Mouse (Mus musculus): ENCODE measurements around the gene Hdac1. TPM values are rescaled to one million over a fixed set of nuclear protein-coding genes. Genes with fewer than 3 reads are reported as not detected.

Gene Hdac1
- total and polyA plus RNA-seq, 2 experiments from 2014 or later: 25.8 to 73.6 TPM

- DNase-seq (ENCODE audit: low spot score): peak; percentile 74
- peaks cover 18% of the 10 kb centered on the region for H3K36me3 ChIP-seq (replicated peaks; ENCODE audit: control insufficient read depth, insufficient read depth, low read length)
Measured at GRCm38 (mm10) chr4:129513086-129513767, 29.3 kb downstream of the Hdac1 start, which contains the start of gene Marcksl1. Gene Marcksl1, plus strand, starts transcription at chr4:129513581.

GRCm38 (mm10) chr4:129511413-129512096 lies 31.0 kb downstream of the Hdac1 start:
- TF ChIP-seq EP300 (IDR thresholded peaks at IDR 0.05; ENCODE audit: low read depth): no peak
- no peak for TF ChIP-seq CTCF (IDR thresholded peaks at IDR 0.05; ENCODE audit: low read depth)
- Histone ChIP-seq H3K36me3 (replicated peaks; ENCODE audit: control insufficient read depth, insufficient read depth, low read length) (peaks cover 1% of the 10 kb centered on the region), H3K4me3 (ENCODE audit: low read depth, low read length) (no peak overlapping the region), H3K9me3 (replicated peaks; ENCODE audit: control insufficient read depth, low read length) (no peaks in the 10 kb centered on the region), H3K4me1 (ENCODE audit: control insufficient read depth, insufficient read depth) (peaks cover 16% of the 10 kb centered on the region), H3K27me3 (ENCODE audit: control insufficient read depth, insufficient read depth, low read length) (no peaks in the 10 kb centered on the region), H3K9ac (replicated peaks; ENCODE audit: low read depth, low read length) (no peak overlapping the region), H3K4me2 (ENCODE audit: low read depth, low read length) (no peak overlapping the region), H3K27ac (ENCODE audit: low read depth) (no peak overlapping the region; the same call in 1 of the 2 replicates)
- DNase-seq (ENCODE audit: low spot score) (no peak), ATAC-seq (ENCODE audit: insufficient read depth, low read depth) (no peak)
- WGBS: 58% methylated on average over 6 of the region's 6 CpGs

More at GRCm38 (mm10) chr4:129513086-129513767, 29.3 kb downstream of the Hdac1 start, which contains the start of gene Marcksl1:
- Histone ChIP-seq H3K4me3 (ENCODE audit: low read depth, low read length) (peak within 1 kb of the TSS; percentile 94), H3K4me2 (ENCODE audit: low read depth, low read length) (peak within 1 kb of the TSS; percentile 85), H3K27me3 (ENCODE audit: control insufficient read depth, insufficient read depth, low read length) (no peaks in the 10 kb centered on the region), H3K9ac (replicated peaks; ENCODE audit: low read depth, low read length) (peak within 1 kb of the TSS; percentile 97), H3K27ac (ENCODE audit: low read depth) (peak within 1 kb of the TSS; percentile 90), H3K4me1 (ENCODE audit: control insufficient read depth, insufficient read depth) (peaks cover 8% of the 10 kb centered on the region), H3K9me3 (replicated peaks; ENCODE audit: control insufficient read depth, low read length) (no peaks in the 10 kb centered on the region)
- ATAC-seq (ENCODE audit: insufficient read depth, low read depth): peak; percentile 83
- 7% methylated on average over 44 of the region's 47 CpGs for WGBS
- TF ChIP-seq CTCF (IDR thresholded peaks at IDR 0.05; ENCODE audit: low read depth) (no peak), EP300 (IDR thresholded peaks at IDR 0.05; ENCODE audit: low read depth) (0 out of 2 replicates have a peak, but pooled peaks have one; percentile 37)

GRCm38 (mm10) chr4:129510723-129511412 lies 31.6 kb downstream of the Hdac1 start:
- 74% methylated on average over 6 of the region's 6 CpGs for WGBS
- no peak for DNase-seq (ENCODE audit: low spot score)
- no peak overlapping the region; the same call in 1 of the 2 replicates for H3K27ac ChIP-seq (ENCODE audit: low read depth)

GRCm38 (mm10) chr4:129509650-129510049 lies 32.9 kb downstream of the Hdac1 start:
- Histone ChIP-seq H3K36me3 (replicated peaks; ENCODE audit: control insufficient read depth, insufficient read depth, low read length) (no peaks in the 10 kb centered on the region), H3K4me2 (ENCODE audit: low read depth, low read length) (no peak overlapping the region), H3K9me3 (replicated peaks; ENCODE audit: control insufficient read depth, low read length) (no peaks in the 10 kb centered on the region), H3K27me3 (ENCODE audit: control insufficient read depth, insufficient read depth, low read length) (no peaks in the 10 kb centered on the region), H3K4me3 (ENCODE audit: low read depth, low read length) (no peak overlapping the region), H3K27ac (ENCODE audit: low read depth) (no peak overlapping the region), H3K4me1 (ENCODE audit: control insufficient read depth, insufficient read depth) (peaks cover 16% of the 10 kb centered on the region), H3K9ac (replicated peaks; ENCODE audit: low read depth, low read length) (no peak overlapping the region)
- ATAC-seq (ENCODE audit: insufficient read depth, low read depth) (no peak), DNase-seq (ENCODE audit: low spot score) (no peak)
- TF ChIP-seq CTCF (IDR thresholded peaks at IDR 0.05; ENCODE audit: low read depth): no peak
- no peak for TF ChIP-seq EP300 (IDR thresholded peaks at IDR 0.05; ENCODE audit: low read depth)
- WGBS: 71% methylated on average over 3 of the region's 3 CpGs

More at GRCm38 (mm10) chr4:129510723-129511412, 31.6 kb downstream of the Hdac1 start:
- Histone ChIP-seq H3K36me3 (replicated peaks; ENCODE audit: control insufficient read depth, insufficient read depth, low read length) (no peaks in the 10 kb centered on the region), H3K27me3 (ENCODE audit: control insufficient read depth, insufficient read depth, low read length) (no peaks in the 10 kb centered on the region), H3K9ac (replicated peaks; ENCODE audit: low read depth, low read length) (no peak overlapping the region), H3K4me2 (ENCODE audit: low read depth, low read length) (no peak overlapping the region), H3K4me1 (ENCODE audit: control insufficient read depth, insufficient read depth) (peaks cover 16% of the 10 kb centered on the region), H3K9me3 (replicated peaks; ENCODE audit: control insufficient read depth, low read length) (no peaks in the 10 kb centered on the region), H3K4me3 (ENCODE audit: low read depth, low read length) (no peak overlapping the region)
- ATAC-seq (ENCODE audit: insufficient read depth, low read depth): no peak
- TF ChIP-seq EP300 (IDR thresholded peaks at IDR 0.05; ENCODE audit: low read depth) (no peak), CTCF (IDR thresholded peaks at IDR 0.05; ENCODE audit: low read depth) (no peak)

GRCm38 (mm10) chr4:129508834-129509600 lies 33.5 kb downstream of the Hdac1 start:
- TF ChIP-seq CTCF (IDR thresholded peaks at IDR 0.05; ENCODE audit: low read depth) (no peak), EP300 (IDR thresholded peaks at IDR 0.05; ENCODE audit: low read depth) (no peak)
- no peak overlapping the region for H3K4me3 ChIP-seq (ENCODE audit: low read depth, low read length)
- H3K4me1 ChIP-seq (ENCODE audit: control insufficient read depth, insufficient read depth): peaks cover 20% of the 10 kb centered on the region
- no peak overlapping the region for H3K9ac ChIP-seq (replicated peaks; ENCODE audit: low read depth, low read length)
- H3K4me2 ChIP-seq (ENCODE audit: low read depth, low read length): no peak overlapping the region
- no peak overlapping the region for H3K27ac ChIP-seq (ENCODE audit: low read depth)
- ATAC-seq (ENCODE audit: insufficient read depth, low read depth) (no peak), DNase-seq (ENCODE audit: low spot score) (no peak)
- no peaks in the 10 kb centered on the region for H3K9me3 ChIP-seq (replicated peaks; ENCODE audit: control insufficient read depth, low read length)
- WGBS: 61% methylated on average over 15 of the region's 15 CpGs
- no peaks in the 10 kb centered on the region for H3K36me3 ChIP-seq (replicated peaks; ENCODE audit: control insufficient read depth, insufficient read depth, low read length)
- no peaks in the 10 kb centered on the region for H3K27me3 ChIP-seq (ENCODE audit: control insufficient read depth, insufficient read depth, low read length)
